Mouse (Mus musculus) cerebellum, adult 2 months (tissue): ENCODE results near the gene Fbxl13. TPM values are rescaled to one million over a fixed set of nuclear protein-coding genes. Genes with fewer than 3 reads are reported as not detected.

Experiments used
- DNase-seq, 2 experiments: peaks; one replicate each; pipeline ENCODE4 v3.0.0; 2021
- H3K27ac ChIP-seq: fragments of 200-500 bp; 2 replicates; pipeline ENCODE4 v1.5.1; 2012; ENCODE audit warnings: low read length, control low read depth, inconsistent platforms; ENCODE audit not compliant: insufficient read depth
- H3K27me3 ChIP-seq: fragments of 200-500 bp; 2 replicates; pipeline ENCODE4 v1.6.1; 2012; ENCODE audit warnings: inconsistent platforms, mild to moderate bottlenecking, low read length, moderate library complexity; ENCODE audit not compliant: control insufficient read depth, insufficient read depth
- H3K4me1 ChIP-seq: fragments of 200-500 bp; 2 replicates; pipeline ENCODE4 v1.6.1; 2011; ENCODE audit warnings: low read length; ENCODE audit not compliant: control insufficient read depth, insufficient read depth
- H3K4me3 ChIP-seq: fragments of 200-500 bp; replicated peaks from 2 replicates; pipeline ENCODE3; 2011; ENCODE audit warnings: mild to moderate bottlenecking, low read depth, low read length, control low read depth; ENCODE audit not compliant: insufficient read depth
- CTCF ChIP-seq: fragments of 200-500 bp; IDR thresholded peaks from 2 replicates; pipeline ENCODE4 v1.5.1; 2011; ENCODE audit warnings: low read depth, mild to moderate bottlenecking, control low read depth, low read length, moderate library complexity, borderline replicate concordance; ENCODE audit not compliant: insufficient read depth
- POLR2A ChIP-seq: fragments of 200-500 bp; IDR thresholded peaks from 2 replicates; pipeline ENCODE4 v1.6.1; 2011; ENCODE audit warnings: low read length, control low read depth, borderline replicate concordance; ENCODE audit not compliant: insufficient read depth
- WGBS: fragments of 180-500 bp; shearing (Covaris S2); methylation state at CpG from one replicate; pipeline ENCODE4 v1.1.7; 2018; 5-methylcytosine and 5-hydroxymethylcytosine counted together
- polyA plus RNA-seq: library from polyadenylated mRNA; depleted of rRNA; stranded (reverse); fragments of >200 nt; gene quantifications from 2 replicates; pipeline ENCODE4 v1.2.3, GENCODE M21; 2012

Gene Fbxl13
- polyA plus RNA-seq, 1 experiment = 0.21 TPM

GRCm38 (mm10) chr5:21578136-21578535 lies 67.3 kb downstream of the Fbxl13 start:
- 89% methylated on average over 3 of the region's 3 CpGs for WGBS

GRCm38 (mm10) chr5:21575210-21575550 lies 70.3 kb downstream of the Fbxl13 start:
- H3K4me1 ChIP-seq = no peaks in the 10 kb centered on the region
- WGBS = 87% methylated on average over 13 of the region's 13 CpGs
- no peak overlapping the region for H3K4me3 ChIP-seq
- DNase-seq = no peak
- no peaks in the 10 kb centered on the region for H3K27me3 ChIP-seq
- no peak overlapping the region for H3K27ac ChIP-seq
- no peak for TF ChIP-seq POLR2A
- no peak for TF ChIP-seq CTCF

More at GRCm38 (mm10) chr5:21578136-21578535, 67.3 kb downstream of the Fbxl13 start:
- H3K4me1 ChIP-seq = no peaks in the 10 kb centered on the region
- no peak overlapping the region for H3K4me3 ChIP-seq
- H3K27me3 ChIP-seq = no peaks in the 10 kb centered on the region
- TF ChIP-seq POLR2A (no peak), CTCF (no peak)
- no peak for DNase-seq
- no peak overlapping the region for H3K27ac ChIP-seq

GRCm38 (mm10) chr5:21574386-21575209 lies 70.8 kb downstream of the Fbxl13 start:
- TF ChIP-seq CTCF = no peak
- Histone ChIP-seq H3K27ac (no peak overlapping the region), H3K4me3 (no peak overlapping the region), H3K27me3 (no peaks in the 10 kb centered on the region), H3K4me1 (no peaks in the 10 kb centered on the region)
- DNase-seq = no peak
- 58% methylated on average over 21 of the region's 21 CpGs for WGBS

- H3K27ac ChIP-seq = no peak overlapping the region
- 66% methylated on average over 3 of the region's 3 CpGs for WGBS
- no peaks in the 10 kb centered on the region for H3K4me1 ChIP-seq
- no peak for DNase-seq
- no peaks in the 10 kb centered on the region for H3K27me3 ChIP-seq
- H3K4me3 ChIP-seq = no peak overlapping the region
- TF ChIP-seq POLR2A (no peak), CTCF (no peak)
Measured at GRCm38 (mm10) chr5:21572764-21573416, 72.5 kb downstream of the Fbxl13 start.

- no peak overlapping the region for H3K27ac ChIP-seq
- WGBS = 84% methylated on average over 1 of the region's 1 CpGs
Measured at GRCm38 (mm10) chr5:21567784-21568183, 77.7 kb downstream of the Fbxl13 start.

GRCm38 (mm10) chr5:21565392-21566065 lies 79.9 kb downstream of the Fbxl13 start:
- H3K4me3 ChIP-seq = no peak overlapping the region
- H3K4me1 ChIP-seq = no peaks in the 10 kb centered on the region
- H3K27me3 ChIP-seq = no peaks in the 10 kb centered on the region
- 73% methylated on average over 9 of the region's 9 CpGs for WGBS
- TF ChIP-seq CTCF = no peak
- TF ChIP-seq POLR2A = no peak
- no peak overlapping the region for H3K27ac ChIP-seq
- no peak for DNase-seq

More at GRCm38 (mm10) chr5:21567784-21568183, 77.7 kb downstream of the Fbxl13 start:
- Histone ChIP-seq H3K27me3 (no peaks in the 10 kb centered on the region), H3K4me3 (no peak overlapping the region), H3K4me1 (no peaks in the 10 kb centered on the region)
- no peak for DNase-seq
- TF ChIP-seq POLR2A (no peak), CTCF (no peak)

GRCm38 (mm10) chr5:21563936-21564335 lies 81.5 kb downstream of the Fbxl13 start:
- TF ChIP-seq CTCF = no peak
- Histone ChIP-seq H3K27ac (no peak overlapping the region), H3K4me1 (no peaks in the 10 kb centered on the region; the same call in 1 of the 2 replicates), H3K27me3 (no peaks in the 10 kb centered on the region), H3K4me3 (no peak overlapping the region)
- WGBS = 73% methylated on average over 2 of the region's 2 CpGs
- no peak for DNase-seq
